Mouse (Mus musculus) intestine, postnatal 0 days (tissue): ENCODE data around the gene Capn12. TPM values are rescaled to one million over a fixed set of nuclear protein-coding genes. Genes with fewer than 3 reads are reported as not detected.

Experiments used
- ATAC-seq: fragments of 200-750 bp; cut with Nextera tagmentation; 2 replicates; pipeline ENCODE4 v1.8.0; 2017; ENCODE audit warnings: mild to moderate bottlenecking, moderate TSS enrichment, moderate library complexity
- H3K27ac ChIP-seq: fragments of 300-500 bp; sonication (generic); 2 replicates; pipeline ENCODE4 v1.5.1; 2014; ENCODE audit warnings: mild to moderate bottlenecking, low read depth, low read length, moderate library complexity
- H3K27me3 ChIP-seq: fragments of 300-500 bp; sonication (generic); replicated peaks from 2 replicates; pipeline ENCODE4 v1.6.1; 2014; ENCODE audit warnings: low read length, mixed read lengths; ENCODE audit not compliant: control insufficient read depth, insufficient read depth
- H3K36me3 ChIP-seq: fragments of 300-500 bp; sonication (generic); 2 replicates; pipeline ENCODE4 v1.6.1; 2014; ENCODE audit warnings: mild to moderate bottlenecking, moderate library complexity; ENCODE audit not compliant: control insufficient read depth, insufficient read depth
- H3K4me1 ChIP-seq: fragments of 300-500 bp; sonication (generic); replicated peaks from 2 replicates; pipeline ENCODE4 v1.6.1; 2014; ENCODE audit warnings: antibody characterized with exemption, low read length, mixed read lengths; ENCODE audit not compliant: control insufficient read depth, insufficient read depth
- H3K4me2 ChIP-seq: fragments of 300-500 bp; sonication (generic); replicated peaks from 2 replicates; pipeline ENCODE4 v1.6.1; 2014; ENCODE audit warnings: low read depth, mild to moderate bottlenecking, moderate library complexity
- H3K4me3 ChIP-seq: fragments of 300-500 bp; sonication (generic); 2 replicates; pipeline ENCODE4 v1.5.1; 2014; ENCODE audit warnings: low read depth, low read length
- H3K9ac ChIP-seq: fragments of 300-500 bp; sonication (generic); 2 replicates; pipeline ENCODE4 v1.6.1; 2014; ENCODE audit warnings: mild to moderate bottlenecking, low read depth, low read length
- H3K9me3 ChIP-seq: fragments of 300-500 bp; sonication (generic); 2 replicates; pipeline ENCODE4 v1.6.1; 2016; ENCODE audit warnings: mixed run types; ENCODE audit not compliant: control insufficient read depth
- CTCF ChIP-seq: sonication (generic); IDR thresholded peaks from 2 replicates; pipeline ENCODE4 v1.5.1; 2016; ENCODE audit warnings: low read depth, mild to moderate bottlenecking, control low read depth, antibody characterized with exemption, moderate library complexity
- WGBS: fragments of 180-500 bp; shearing (Covaris S2); extraction: QIAGEN DNeasy Blood & Tissue Kit; methylation state at CpG from one replicate; pipeline ENCODE4 v1.1.7; 2014; 5-methylcytosine and 5-hydroxymethylcytosine counted together
- polyA plus RNA-seq: library from polyadenylated mRNA; unstranded; fragments of >200 nt; fragmentation: Nextera tagmentation; extraction: Ambion mirVana; gene quantifications from 2 replicates; pipeline ENCODE4 v1.2.1, GENCODE M21; 2015

Capn12 gene
- polyA plus RNA-seq, 1 experiment from 2014 or later: 0.25 TPM

- H3K4me2 ChIP-seq: no peak overlapping the region
- WGBS: 80% methylated on average over 4 of the region's 4 CpGs
- H3K4me3 ChIP-seq: no peak overlapping the region
- H3K27me3 ChIP-seq: no peaks in the 10 kb centered on the region
- no peak for ATAC-seq
- no peaks in the 10 kb centered on the region for H3K9me3 ChIP-seq
- no peak overlapping the region for H3K9ac ChIP-seq
- H3K36me3 ChIP-seq: peaks cover 100% of the 10 kb centered on the region
- peak; percentile 49 for TF ChIP-seq CTCF
- H3K27ac ChIP-seq: no peak overlapping the region
- H3K4me1 ChIP-seq: no peaks in the 10 kb centered on the region
Measured at GRCm38 (mm10) chr7:28899972-28900371, 18.8 kb downstream of the Capn12 start.

DNA sequence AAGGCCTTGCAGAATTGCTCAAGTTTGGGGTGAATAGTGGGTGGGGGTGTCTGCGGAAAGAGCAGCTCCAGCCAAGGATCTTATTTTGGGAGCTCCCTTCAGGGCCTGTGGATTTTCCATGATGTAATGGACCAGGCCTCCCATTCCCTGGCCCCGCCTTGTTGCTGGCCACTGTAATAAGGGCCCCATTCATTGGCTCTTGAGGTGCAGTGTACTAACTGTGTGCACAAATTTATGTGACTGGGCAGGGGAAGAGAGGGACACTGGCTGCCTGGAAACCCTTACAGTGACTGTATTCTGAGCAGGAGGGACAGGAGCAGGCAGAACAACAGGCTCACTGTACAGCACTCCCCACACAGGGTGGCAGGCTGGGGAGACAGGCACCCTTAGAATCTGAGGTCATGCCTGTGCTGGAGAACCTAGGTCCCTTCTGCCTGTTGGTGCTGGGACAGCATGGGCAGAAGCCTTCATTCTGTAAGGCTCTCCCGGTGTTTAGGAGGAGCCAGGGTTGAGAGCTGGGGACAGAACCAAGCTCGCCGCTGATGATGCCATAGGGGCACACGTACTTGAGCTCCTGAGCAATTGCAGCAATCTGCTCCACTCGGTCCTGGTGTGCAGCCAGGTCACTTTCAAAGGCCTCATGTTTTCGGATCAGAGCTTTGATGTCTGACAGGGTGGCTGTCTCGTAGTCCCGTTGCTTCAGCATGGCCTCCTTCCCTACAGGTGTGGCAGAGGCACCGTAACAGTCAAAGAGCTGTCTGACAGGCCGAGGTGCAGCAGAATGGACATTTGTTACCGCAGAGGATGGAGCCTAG is 20.3 kb downstream of the Capn12 start:
- no peak overlapping the region for H3K4me2 ChIP-seq
- ATAC-seq: 0 out of 2 replicates have a peak, but pooled peaks have one; percentile 2
- no peak overlapping the region for H3K9ac ChIP-seq
- no peak for TF ChIP-seq CTCF
- H3K4me1 ChIP-seq: no peaks in the 10 kb centered on the region
- peak overlapping the region; percentile 21; the same call in 1 of the 2 replicates for H3K27ac ChIP-seq
- H3K27me3 ChIP-seq: no peaks in the 10 kb centered on the region
- peaks cover 100% of the 10 kb centered on the region for H3K36me3 ChIP-seq
- no peak overlapping the region for H3K4me3 ChIP-seq
- no peaks in the 10 kb centered on the region for H3K9me3 ChIP-seq
- WGBS: 85% methylated on average over 13 of the region's 13 CpGs

- H3K9ac ChIP-seq: no peak overlapping the region
- peaks cover 100% of the 10 kb centered on the region for H3K36me3 ChIP-seq
- no peak for TF ChIP-seq CTCF
- H3K4me2 ChIP-seq: no peak overlapping the region
- ATAC-seq: no peak
- H3K9me3 ChIP-seq: no peaks in the 10 kb centered on the region
- H3K27me3 ChIP-seq: no peaks in the 10 kb centered on the region
- WGBS: 88% methylated on average over 6 of the region's 6 CpGs
- peak overlapping the region; percentile 21; the same call in 1 of the 2 replicates for H3K27ac ChIP-seq
- H3K4me3 ChIP-seq: no peak overlapping the region
- no peaks in the 10 kb centered on the region for H3K4me1 ChIP-seq
Measured at GRCm38 (mm10) chr7:28902180-28902579, 21.0 kb downstream of the Capn12 start.

DNA sequence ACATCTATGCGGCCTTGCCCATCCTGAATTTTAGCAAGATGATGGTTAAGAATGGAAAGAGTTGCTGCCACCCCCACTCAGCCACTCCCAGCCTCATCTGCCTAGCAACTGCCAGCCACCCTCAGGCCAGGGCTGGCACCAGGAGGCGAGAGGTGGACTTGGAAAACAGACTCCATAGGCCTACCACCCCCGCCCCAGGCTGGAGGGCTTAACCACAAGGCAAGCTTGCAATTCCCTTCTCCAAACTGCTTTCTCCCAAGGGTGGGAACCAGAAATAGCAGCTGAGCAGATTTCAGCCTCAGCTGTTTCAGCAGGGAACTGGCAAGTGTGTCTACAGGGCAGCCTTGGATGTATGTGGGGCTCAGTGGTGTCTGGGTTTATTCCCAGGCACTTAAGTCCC is 21.6 kb downstream of the Capn12 start:
- Histone ChIP-seq H3K9ac (no peak overlapping the region), H3K27ac (no peak overlapping the region; the same call in 1 of the 2 replicates), H3K4me2 (no peak overlapping the region), H3K27me3 (no peaks in the 10 kb centered on the region), H3K36me3 (peaks cover 100% of the 10 kb centered on the region), H3K4me1 (no peaks in the 10 kb centered on the region), H3K9me3 (no peaks in the 10 kb centered on the region), H3K4me3 (no peak overlapping the region)
- WGBS: 87% methylated on average over 3 of the region's 3 CpGs
- ATAC-seq: no peak
- TF ChIP-seq CTCF: no peak

- Histone ChIP-seq H3K9me3 (no peaks in the 10 kb centered on the region), H3K4me3 (no peak overlapping the region), H3K36me3 (peaks cover 100% of the 10 kb centered on the region), H3K4me2 (no peak overlapping the region), H3K9ac (no peak overlapping the region), H3K27ac (no peak overlapping the region), H3K4me1 (no peaks in the 10 kb centered on the region), H3K27me3 (no peaks in the 10 kb centered on the region)
- ATAC-seq: no peak
- TF ChIP-seq CTCF: no peak
- 86% methylated on average over 10 of the region's 10 CpGs for WGBS
Measured at GRCm38 (mm10) chr7:28903778-28904177, 22.6 kb downstream of the Capn12 start.

GRCm38 (mm10) chr7:28907195-28907594 is 26.0 kb downstream of the Capn12 start:
- ATAC-seq: no peak
- no peaks in the 10 kb centered on the region for H3K27me3 ChIP-seq
- H3K27ac ChIP-seq: peak overlapping the region; percentile 15; the same call in 1 of the 2 replicates
- H3K9me3 ChIP-seq: no peaks in the 10 kb centered on the region
- no peak overlapping the region for H3K4me3 ChIP-seq
- peaks cover 98% of the 10 kb centered on the region for H3K36me3 ChIP-seq
- 85% methylated on average over 5 of the region's 5 CpGs for WGBS
- no peak for TF ChIP-seq CTCF
- H3K4me1 ChIP-seq: no peaks in the 10 kb centered on the region
- H3K9ac ChIP-seq: no peak overlapping the region
- H3K4me2 ChIP-seq: no peak overlapping the region
